Mouse (Mus musculus) thymus, adult 18-20 months (tissue): Measurements from ENCODE around the gene Nkx3-2.

Experiments
- DNase-seq, 2 experiments: peaks; one replicate each; pipeline ENCODE4 v3.0.0; 2022; ENCODE audit warnings: mixed read lengths in 2 of 2

Nkx3-2 gene

DNA sequence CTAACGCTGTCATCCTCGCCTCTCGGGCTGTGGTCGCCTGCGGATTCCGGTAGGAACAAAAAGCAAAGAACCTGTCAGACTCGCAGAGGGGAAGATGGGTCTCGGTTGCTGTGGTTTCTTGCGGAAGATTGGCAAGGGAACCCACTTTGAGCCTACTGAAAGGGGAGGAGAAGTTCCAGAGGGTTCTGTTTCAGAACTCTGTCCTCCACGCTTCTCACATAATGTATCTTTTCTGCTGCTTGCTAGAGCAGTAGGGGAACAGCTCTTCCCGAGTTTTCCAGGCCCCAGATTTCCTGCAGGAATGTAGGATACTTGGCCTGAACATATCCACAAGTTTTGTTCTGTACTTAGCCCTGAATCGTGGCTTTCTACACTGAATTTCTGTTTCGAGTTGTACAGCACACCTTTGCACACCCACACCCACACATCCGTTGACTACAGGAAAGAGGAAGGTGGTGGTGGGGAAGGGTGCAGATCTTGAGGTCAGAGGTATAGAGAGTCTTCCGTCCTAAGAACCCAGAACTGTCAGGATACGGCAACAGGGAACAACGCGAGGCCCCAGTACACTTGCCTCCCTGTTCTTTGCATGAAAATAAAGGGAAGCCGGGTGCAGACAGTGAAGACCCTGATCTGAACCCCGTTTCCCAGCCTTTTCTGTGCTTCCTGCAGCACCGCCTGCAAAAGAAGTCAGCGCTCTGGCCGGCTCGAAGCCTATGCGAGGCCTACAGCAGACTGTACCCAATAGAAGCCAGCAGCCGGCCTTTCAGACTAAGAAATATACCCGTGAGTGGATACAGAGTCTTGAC, 2.0 kb downstream of the Nkx3-2 start:
- DNase-seq, result no peak

DNA sequence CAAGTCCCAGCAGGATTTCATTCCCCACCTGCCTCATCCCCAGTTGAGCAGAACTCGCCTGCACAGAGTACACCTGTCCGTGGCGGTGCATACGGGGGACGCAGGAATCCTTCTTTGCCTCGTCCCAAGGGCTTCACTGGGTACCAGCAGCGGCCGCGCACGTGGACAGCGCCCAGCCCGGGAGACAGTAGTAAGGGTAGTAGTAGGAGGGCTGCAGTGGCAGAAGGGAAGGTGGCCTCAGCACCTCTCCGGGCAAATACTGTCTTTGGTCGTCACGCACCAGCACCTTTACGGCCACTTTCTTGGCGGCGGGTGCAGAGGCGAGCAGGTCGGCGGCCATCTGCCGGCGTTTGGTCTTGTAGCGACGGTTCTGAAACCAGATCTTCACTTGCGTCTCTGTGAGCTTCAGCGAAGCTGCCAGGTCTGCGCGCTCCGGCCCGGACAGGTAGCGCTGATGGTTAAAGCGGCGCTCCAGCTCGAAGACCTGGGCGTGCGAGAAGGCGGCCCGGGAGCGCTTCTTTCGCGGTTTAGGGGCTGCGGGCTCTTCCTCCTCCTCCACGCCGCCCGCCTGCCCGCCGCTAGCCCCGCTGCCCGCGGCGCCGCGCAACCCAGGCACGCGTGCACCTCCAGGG, 2.7 kb downstream of the Nkx3-2 start:
- no peak for DNase-seq

DNA sequence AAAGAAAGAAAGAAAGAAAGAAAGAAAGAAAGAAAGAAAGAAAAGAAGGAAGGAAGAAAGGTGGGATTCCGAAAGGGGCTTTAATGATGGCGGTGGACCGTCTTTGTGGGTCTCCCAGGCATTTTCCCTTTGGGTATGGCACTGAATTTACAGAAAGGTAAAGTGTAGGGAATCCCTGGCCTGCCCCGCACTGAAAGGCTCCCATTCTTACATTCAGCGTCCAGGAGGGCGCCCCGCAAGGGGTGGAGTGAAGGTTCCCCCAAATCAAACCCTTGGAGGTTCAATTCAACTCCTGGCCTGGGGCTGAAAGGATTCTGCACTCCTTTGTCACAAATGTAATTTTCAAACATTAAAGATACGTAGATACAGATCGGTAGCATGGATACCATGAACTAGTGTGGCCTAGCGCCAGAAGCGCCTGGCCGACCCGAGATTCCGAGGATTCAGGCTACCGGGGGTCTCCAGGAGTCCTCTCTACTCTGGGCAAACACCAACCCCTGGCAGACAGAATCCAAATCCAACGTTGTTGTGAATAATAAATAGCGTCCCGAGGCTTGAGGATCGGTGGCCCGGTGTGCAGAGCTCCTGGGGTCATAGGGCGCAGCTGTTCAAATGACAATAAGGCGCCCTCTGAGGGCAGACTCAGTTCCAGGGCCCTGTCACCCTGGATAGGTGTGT, 3.3 kb downstream of the Nkx3-2 start:
- no peak for DNase-seq

DNA sequence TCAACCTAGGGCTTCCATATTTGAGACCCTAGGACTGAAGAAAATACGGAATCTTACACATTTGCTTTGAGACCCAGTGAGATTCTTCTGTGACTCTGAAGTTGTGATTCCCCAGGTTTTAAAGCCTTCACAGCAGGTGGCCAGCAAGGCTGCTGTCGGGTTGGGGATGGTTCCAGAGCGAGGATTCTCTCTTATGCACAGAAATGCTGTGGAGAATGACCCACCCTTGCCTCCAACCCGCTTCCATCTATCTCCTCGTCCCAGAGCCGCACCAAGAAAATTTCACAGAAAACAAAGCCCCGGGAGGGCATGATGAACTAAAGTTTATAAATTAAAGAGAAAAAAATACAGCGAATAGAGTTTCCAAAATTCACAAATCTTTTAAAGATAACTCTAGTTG, 4.2 kb downstream of the Nkx3-2 start:
- DNase-seq, result no peak

DNA sequence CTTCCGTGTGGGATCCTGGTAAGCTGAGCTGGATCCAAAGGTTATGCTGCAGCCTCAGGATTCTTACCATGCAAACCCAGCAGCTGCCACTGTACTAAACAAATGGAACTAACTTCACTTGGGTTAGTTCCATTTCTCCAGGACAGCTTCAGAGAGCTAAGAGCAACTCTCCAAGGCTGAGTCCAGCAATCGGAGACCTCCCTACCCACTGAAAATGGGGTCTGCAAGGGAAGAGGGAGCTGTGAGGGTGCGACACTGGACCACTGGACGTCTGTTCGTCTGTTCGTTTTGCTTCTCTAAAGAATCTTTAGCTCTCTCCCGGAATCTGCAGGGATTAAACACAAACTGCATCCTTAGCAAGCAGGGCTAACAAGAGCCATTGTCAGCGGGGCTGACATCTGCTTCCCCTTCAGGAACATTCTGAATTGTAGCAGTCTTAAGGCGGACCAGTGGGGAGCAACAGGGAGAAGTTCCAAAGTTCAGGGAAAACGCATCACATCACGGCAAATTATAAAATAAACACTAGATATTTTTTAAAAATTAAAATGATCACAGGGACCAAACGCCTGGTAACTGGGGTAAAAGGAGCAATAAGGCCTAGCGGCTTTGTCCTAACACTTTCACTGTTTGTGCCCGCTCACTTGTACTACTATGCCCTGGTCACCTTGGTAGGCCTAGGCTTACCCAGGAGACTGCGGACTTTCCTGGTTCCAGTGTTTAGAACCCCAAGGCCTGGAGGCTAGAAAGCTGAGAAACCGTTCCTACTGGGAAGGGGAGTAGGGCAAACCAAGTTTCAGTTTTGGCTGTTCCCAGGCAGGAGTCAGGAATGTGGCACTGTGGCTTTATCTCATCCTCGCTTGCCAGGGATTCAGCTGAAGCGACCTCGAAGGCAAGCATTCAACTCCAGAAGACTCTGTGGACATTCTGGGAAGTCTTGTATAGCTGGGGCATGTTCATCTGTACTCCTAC, 5.3 kb downstream of the Nkx3-2 start:
- DNase-seq, result no peak

DNA sequence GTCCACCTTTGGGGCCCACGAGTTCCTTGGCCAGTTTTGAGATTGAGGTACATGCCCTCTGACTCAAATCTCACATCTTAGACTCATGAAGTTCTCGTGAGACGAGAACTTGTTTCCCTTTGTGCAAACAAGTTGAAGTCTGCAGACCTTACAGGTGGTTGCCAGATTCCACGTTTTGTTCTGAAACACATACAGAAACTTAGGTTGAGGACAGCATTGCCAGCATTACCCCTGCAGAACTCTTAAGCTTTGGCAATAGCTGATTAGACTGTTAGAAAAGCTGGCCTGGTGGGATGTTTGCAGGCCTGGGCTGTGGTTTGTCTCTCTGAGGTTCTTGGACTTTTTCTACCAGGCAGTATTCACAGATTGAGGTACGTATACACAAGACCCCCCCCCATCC, 7.0 kb downstream of the Nkx3-2 start:
- no peak for DNase-seq

DNA sequence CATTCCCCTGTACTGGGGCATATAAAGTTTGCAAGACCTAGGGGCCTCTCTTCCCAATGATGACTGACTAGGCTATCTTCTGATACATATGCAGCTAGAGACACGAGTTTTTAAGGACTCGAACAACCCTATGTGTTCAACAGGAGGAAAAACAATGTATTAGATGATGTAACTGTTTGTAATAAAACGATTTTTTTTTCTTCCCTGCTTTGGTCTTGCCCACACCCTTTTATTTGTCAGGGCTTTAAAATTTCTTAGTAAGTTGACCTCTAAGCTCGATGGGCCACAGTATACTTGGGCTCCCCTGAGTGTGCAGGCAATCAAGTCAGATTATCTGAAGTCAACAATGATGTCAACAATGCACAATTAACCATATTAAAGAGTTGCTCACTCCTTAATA, 7.9 kb downstream of the Nkx3-2 start:
- no peak for DNase-seq

DNA sequence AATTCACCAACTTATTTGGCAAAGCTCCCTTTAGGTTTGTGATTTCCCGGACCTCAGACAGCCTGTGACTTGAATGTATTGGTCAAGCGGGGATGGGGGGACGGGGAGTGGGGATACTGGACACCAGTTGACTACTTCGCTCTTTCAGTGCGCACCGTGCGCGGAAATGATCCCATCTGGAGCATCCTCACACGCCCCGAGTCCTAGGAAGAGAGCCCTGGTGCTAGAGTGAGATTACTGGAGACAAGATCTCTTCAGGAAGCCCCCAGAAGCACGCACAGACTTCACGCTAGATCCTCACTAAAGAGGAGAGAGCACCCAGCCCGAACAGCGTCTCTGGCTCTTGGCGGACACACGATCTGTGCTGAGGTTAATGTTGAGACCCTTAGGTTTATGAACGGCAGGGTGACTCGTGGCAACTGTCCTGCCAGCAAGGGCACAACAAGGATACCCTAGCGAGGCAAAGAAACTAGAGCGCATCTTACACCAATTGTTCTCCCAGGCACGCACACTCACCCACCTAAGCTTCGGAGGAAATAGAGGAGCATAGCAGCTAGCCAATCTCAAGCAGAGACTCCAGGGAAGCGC, 8.8 kb downstream of the Nkx3-2 start:
- no peak for DNase-seq

DNA sequence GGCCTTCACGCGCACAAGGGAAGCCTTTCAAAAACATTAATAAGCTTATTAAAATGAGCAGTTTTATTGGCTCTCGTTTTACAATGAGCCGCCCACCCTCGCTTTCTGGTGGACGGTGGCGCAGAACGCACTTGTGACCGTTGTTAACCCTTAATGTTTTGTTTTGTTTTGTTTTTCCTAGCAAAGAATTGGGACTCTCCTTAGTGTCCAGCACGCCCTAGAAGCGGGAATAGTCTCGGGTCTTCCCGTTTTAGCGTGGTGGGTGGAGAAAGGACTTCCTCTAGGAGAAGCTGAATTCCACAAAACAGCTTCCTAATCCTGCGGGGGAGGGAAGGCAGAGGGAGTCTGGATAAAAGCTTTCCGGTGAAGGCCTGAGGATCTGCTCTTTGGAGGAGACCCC, 9.5 kb downstream of the Nkx3-2 start:
- DNase-seq, result no peak

DNA sequence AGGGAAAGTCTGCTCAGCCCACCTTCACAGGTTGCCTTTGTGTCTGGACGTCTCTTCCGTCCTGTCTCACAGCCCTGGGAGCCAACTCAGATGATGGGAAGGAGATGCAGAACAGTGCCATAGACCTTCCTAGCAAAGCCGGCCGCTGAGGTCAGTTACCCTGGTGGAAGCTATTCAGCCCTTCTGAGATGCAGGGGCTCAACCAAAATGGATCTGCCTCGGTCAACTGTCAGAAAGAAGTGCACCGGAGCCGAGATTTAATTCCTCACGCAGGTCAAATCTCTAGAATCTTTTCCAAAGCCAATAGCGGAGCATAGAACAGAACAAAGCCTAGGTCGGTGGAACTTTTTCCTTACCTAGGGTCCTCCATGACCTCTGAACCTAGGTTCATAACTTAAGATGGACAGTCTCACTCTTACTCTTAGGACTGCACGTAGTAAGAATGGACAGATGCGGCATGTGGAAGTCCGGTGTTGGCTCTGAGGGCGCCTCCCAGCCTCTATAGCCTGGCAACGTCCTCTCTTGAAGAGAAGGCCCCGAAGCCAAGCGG, 10.0 kb downstream of the Nkx3-2 start:
- no peak for DNase-seq

DNA sequence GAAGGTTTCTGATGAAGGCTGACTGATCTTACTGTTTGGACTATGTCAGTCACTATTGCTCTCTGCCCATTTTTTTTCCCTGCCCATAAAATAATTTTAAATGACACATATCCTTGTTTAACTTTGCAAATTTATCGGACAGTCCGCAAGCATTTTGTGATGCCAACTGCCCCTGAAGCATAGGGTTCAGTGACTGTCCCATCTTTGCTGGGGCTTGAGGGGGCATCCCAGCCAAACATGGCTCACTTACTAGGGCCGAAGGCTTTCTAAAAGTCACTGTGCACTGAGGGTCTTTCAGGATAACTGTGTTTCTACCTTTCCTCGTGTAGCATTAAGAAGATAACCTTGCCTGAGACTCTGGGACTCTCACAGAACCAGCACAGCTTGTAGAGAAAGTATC, 11.6 kb downstream of the Nkx3-2 start:
- no peak for DNase-seq

DNA sequence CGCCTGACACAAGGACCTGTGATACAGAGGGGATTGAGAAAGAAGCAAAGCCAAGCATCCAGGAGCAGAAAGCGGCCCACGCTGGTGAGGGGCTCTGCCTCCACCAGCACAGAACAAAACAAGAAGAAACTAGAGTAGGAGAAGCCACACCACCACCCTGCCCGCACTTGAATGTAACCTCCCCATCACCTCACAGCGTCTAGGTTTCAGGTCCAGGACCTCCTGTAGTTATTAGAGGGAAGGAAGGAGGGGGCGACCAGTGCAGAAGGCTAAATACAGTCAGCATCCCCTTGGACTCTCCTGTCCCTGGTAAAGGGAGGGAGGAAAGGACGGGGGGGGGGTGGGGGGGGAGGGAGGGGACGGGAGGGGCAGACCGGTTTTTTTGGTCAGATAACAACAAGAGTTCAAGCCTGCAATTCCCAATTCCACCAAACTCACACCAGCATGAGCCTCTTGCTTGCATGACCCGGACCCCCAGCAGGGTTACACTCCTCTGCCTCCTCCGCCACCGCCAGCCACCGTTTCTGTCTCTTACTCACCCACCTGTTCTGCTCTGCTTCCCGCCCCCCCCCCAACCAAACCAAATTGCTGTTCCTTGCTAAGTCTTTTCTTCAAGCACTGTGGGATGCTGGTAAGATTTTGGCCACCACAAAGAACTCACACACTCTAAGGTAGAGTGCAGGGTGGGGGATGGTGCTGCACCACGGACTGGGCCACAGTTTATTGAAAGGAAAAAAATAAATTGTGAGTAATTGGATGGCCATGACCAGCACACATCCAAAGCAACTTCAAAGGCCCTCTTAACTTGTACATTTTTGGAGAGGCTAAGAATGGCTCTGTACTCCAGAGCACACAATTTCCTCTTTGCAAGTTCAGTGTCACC, 19.2 kb downstream of the Nkx3-2 start:
- DNase-seq, result no peak

DNA sequence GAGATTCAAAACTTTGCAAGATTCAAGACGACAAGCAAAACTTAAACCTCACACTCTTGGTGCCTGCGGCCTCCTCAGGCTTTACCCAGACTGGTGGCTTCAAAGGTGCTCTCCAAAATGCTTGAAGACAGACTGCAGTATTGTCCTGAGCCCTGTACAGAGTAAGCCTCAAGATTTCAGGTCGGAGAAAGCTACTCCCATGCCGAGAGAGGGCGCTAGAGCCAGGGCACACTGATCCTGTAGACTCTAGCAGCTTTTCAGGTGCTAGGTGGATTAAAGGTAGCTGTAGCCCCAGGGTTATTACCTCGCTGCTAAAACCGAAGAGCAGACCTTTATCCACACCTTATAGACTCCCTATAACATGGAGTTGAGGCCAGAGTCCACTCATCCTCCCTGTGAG, 20.1 kb downstream of the Nkx3-2 start:
- DNase-seq, result no peak

DNA sequence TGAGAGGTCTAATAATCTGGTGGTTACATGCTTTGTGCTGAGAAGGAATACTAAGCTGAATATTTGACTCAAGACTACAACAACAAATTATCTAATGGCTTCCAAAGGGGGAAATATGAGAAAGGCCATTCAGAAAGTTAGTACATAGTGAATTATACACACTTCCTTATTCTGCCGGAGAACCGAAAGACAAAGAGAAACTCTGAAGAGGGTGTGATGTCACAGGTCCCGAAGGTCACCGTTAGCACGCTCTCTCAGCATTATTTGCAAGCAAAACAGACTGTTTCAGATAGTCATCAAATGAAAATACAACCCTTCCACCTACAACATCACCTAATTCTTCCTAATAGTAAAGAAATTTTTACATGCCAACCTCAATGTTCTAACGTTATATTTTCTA, 25.5 kb downstream of the Nkx3-2 start:
- DNase-seq, result no peak

DNA sequence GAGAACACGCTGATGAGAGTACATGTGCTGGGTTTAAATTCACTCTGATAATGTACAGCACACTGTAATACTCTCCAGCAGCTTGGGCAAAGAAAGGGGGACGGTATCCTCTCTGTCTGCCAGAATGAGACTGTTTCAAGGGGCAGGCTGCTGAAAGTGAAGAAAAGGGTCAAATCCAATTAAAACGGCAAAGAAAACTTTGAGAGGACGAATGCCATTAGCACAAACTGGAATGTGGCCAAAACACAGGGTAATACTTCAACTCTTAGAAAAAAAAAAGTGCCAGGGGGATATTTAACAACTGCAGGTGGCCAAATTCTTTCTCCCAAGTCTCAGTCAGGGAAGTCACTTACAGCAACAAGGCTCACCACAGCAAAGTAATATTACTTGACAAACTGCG, 27.3 kb downstream of the Nkx3-2 start:
- no peak for DNase-seq

DNA sequence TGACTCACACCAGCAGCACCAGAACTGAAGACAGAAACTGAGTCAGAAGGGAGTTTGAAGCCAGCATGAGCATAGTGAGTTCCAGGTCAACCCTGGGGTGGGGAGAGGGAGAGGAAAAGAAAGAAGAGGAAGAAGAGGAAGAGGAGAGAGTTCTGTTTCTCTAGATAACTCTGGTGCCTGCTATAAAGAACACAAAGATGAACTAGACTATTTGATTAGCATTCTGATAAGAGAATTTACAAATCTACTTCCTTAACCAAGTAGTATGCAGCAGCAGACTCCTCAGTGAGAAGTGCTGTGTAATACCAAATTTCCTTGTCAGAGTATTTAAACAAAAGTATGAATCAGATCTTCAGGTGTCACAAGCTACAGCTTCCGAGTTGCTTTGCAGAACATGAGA, 37.3 kb downstream of the Nkx3-2 start:
- DNase-seq, result no peak

DNA sequence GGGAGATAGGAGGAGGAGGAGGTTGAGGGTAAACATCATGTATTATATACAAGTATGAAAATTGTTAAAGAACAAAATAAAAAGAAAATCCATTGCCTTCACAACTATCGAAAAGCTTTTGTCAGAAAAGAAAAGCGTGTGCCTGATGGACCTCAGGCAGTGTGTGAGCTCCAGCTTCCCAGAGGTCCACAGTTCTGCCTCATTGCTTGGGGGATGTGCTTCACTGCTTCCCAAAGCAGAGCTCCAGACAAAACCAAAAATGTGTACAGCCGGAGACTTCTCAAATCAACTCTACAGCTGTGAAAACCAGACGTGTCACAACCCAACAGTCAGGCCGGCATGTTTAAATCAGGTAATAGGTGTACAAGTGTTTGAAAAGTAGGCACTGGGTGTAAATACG, 38.7 kb downstream of the Nkx3-2 start:
- DNase-seq, result no peak
